Mouse (Mus musculus) neural tube, embryonic 14.5 days (tissue): ENCODE results near the gene Krt23. TPM values are rescaled to one million over a fixed set of nuclear protein-coding genes. Genes with fewer than 3 reads are reported as not detected.

Source experiments
- ATAC-seq: fragments of 200-750 bp; cut with Nextera tagmentation; 2 replicates; pipeline ENCODE4 v1.8.0; 2017; ENCODE audit warnings: low read depth, mild to moderate bottlenecking, moderate TSS enrichment, moderate library complexity
- H3K27ac ChIP-seq: fragments of 300-500 bp; sonication (generic); 2 replicates; pipeline ENCODE4 v1.5.1; 2014; ENCODE audit warnings: low read depth, mild to moderate bottlenecking, control low read depth, low read length, moderate library complexity, mixed read lengths
- H3K27me3 ChIP-seq: fragments of 300-500 bp; sonication (generic); 2 replicates; pipeline ENCODE4 v1.6.1; 2014; ENCODE audit warnings: low read length; ENCODE audit not compliant: control insufficient read depth, insufficient read depth
- H3K36me3 ChIP-seq: fragments of 300-500 bp; sonication (generic); 2 replicates; pipeline ENCODE4 v1.6.1; 2014; ENCODE audit warnings: low read length, mixed read lengths; ENCODE audit not compliant: control insufficient read depth, insufficient read depth
- H3K4me1 ChIP-seq: fragments of 300-500 bp; sonication (generic); 2 replicates; pipeline ENCODE4 v1.6.1; 2014; ENCODE audit warnings: low read length; ENCODE audit not compliant: control insufficient read depth, insufficient read depth
- H3K4me2 ChIP-seq: fragments of 300-500 bp; sonication (generic); 2 replicates; pipeline ENCODE4 v1.6.1; 2014; ENCODE audit warnings: mild to moderate bottlenecking, low read depth, low read length, control low read depth
- H3K4me3 ChIP-seq: fragments of 300-500 bp; sonication (generic); 2 replicates; pipeline ENCODE4 v1.5.1; 2014; ENCODE audit warnings: low read depth, low read length, control low read depth, mixed read lengths
- H3K9ac ChIP-seq: fragments of 300-500 bp; sonication (generic); replicated peaks from 2 replicates; pipeline ENCODE4 v1.6.1; 2014; ENCODE audit warnings: low read depth, mild to moderate bottlenecking, control low read depth, low read length, mixed read lengths
- H3K9me3 ChIP-seq: fragments of 300-500 bp; sonication (generic); 2 replicates; pipeline ENCODE4 v1.6.1; 2016; ENCODE audit warnings: low read length; ENCODE audit not compliant: control insufficient read depth
- WGBS: fragments of 180-500 bp; shearing (Covaris S2); extraction: QIAGEN DNeasy Blood & Tissue Kit; methylation state at CpG from one replicate; pipeline ENCODE4 v1.1.7; 2014; 5-methylcytosine and 5-hydroxymethylcytosine counted together
- polyA plus RNA-seq: library from polyadenylated mRNA; unstranded; fragments of >200 nt; fragmentation: Nextera tagmentation; extraction: Ambion mirVana; gene quantifications from 2 replicates; pipeline ENCODE4 v1.2.1, GENCODE M21; 2014

Gene Krt23
- polyA plus RNA-seq, result 0.22 TPM in 1 of 2 replicates, not detected in the other

DNA sequence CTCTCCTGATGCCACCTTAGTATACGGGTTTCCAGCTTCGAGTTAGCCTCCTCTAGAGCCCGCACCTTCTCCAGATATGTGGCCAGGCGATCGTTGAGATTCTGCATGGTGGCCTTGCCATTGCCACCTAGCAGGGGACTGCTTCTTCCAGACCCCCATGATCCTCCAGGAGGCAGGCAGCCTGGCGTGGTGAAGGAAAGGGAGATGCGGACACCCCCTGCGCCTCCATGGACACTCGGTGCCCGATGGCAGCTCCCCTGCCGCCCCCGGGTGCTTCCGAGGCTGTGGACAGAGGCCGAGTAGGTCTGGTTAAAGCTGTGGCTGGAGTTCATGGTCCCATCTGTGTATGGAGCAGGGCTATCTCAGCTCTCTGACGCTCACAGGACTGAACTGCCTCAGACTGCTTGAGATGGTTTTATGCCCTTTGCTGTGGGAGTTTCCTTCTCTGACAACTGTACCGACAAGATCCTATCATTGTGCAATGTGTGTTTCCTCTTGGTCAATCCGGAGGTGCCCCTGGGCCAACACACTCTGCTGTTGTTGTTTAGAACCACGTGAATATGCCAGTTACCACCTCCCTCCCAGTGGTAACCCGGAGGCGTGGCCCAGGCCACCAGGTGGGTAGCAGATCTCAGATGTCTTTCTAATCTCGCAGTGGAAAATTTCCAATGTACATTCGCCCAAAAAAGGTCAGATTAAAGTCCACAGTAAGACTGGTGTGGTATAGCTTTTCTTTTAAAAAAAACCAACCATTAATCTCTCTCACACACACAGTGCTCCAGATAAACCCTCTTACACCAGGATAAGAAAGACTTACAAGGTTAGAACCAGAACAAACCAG is at the start of gene Krt23:
Gene Krt23, minus strand, starts transcription at position 405 of the 841 bp plus-strand sequence.
- no peak within 1 kb of the TSS for H3K9ac ChIP-seq
- no peak within 1 kb of the TSS for H3K4me2 ChIP-seq
- no peak for ATAC-seq
- H3K9me3 ChIP-seq, result no peaks in the 10 kb centered on the region
- H3K4me3 ChIP-seq, result no peak within 1 kb of the TSS
- WGBS, result 84% methylated on average over 22 of the region's 22 CpGs
- no peaks in the 10 kb centered on the region for H3K36me3 ChIP-seq
- no peak within 1 kb of the TSS for H3K27ac ChIP-seq
- H3K27me3 ChIP-seq, result no peaks in the 10 kb centered on the region
- H3K4me1 ChIP-seq, result no peaks in the 10 kb centered on the region

GRCm38 (mm10) chr11:99539721-99540120 is 46.8 kb upstream of the Krt23 start:
- H3K27me3 ChIP-seq, result no peaks in the 10 kb centered on the region
- no peak overlapping the region for H3K9ac ChIP-seq
- no peak for ATAC-seq
- no peak overlapping the region for H3K4me3 ChIP-seq
- no peak overlapping the region for H3K27ac ChIP-seq
- no peaks in the 10 kb centered on the region for H3K36me3 ChIP-seq
- no peak overlapping the region for H3K4me2 ChIP-seq
- H3K9me3 ChIP-seq, result no peaks in the 10 kb centered on the region
- H3K4me1 ChIP-seq, result no peaks in the 10 kb centered on the region
- WGBS, result 57% methylated on average over 9 of the region's 9 CpGs

- no peak within 1 kb of the TSS for H3K4me2 ChIP-seq
- H3K9me3 ChIP-seq, result no peaks in the 10 kb centered on the region
- no peaks in the 10 kb centered on the region for H3K27me3 ChIP-seq
- no peak within 1 kb of the TSS for H3K9ac ChIP-seq
- ATAC-seq, result no peak
- H3K4me1 ChIP-seq, result no peaks in the 10 kb centered on the region
- H3K36me3 ChIP-seq, result no peaks in the 10 kb centered on the region
- no peak within 1 kb of the TSS for H3K27ac ChIP-seq
- 77% methylated on average over 13 of the region's 13 CpGs for WGBS
- H3K4me3 ChIP-seq, result no peak within 1 kb of the TSS
These were observed 28.4 kb upstream of the Krt23 start, which contains the start of gene Krt39 for GRCm38 (mm10) chr11:99521288-99521860. Krt39 (minus strand) TSS chr11:99521338.

GRCm38 (mm10) chr11:99514098-99514497 is 21.2 kb upstream of the Krt23 start:
- 91% methylated on average over 8 of the region's 8 CpGs for WGBS
- no peak overlapping the region for H3K4me2 ChIP-seq
- no peak overlapping the region for H3K9ac ChIP-seq
- H3K4me3 ChIP-seq, result no peak overlapping the region
- no peaks in the 10 kb centered on the region for H3K36me3 ChIP-seq
- H3K4me1 ChIP-seq, result no peaks in the 10 kb centered on the region
- H3K27me3 ChIP-seq, result no peaks in the 10 kb centered on the region
- no peaks in the 10 kb centered on the region for H3K9me3 ChIP-seq
- ATAC-seq, result no peak
- no peak overlapping the region for H3K27ac ChIP-seq

DNA sequence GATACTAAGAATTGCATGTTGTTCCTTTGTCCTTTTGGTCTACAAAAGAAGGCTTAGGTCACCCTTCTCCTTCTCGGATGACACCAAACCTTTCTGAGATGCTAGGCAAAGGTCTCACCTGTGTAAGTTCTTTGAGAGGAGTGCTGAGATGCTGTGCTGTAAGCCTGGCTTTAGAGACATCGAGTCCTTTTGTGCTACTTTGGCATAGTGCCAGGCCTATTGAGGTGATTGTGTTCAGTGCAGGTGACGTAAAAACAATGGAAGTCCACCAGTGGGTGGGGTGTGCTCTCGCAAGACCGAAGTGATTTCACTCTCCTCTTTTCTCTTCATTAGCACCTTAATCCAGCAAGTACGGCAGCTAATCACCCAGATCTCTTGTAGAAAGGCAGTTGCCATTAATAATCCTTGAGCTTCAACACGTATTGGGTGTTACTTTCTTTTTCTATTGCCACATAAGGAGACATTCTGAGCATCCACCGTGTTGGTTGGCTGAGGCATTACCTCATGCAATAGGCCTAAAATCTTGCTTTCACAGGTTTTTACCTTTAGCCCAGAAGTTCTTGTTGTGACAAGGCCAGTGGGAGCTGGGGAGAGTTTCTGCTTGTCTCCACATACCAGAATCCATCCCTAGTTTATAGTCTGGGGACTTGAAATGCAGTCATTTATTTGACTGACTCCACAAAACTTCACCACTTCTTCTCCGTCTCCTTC is 7.3 kb upstream of the Krt23 start:
- no peaks in the 10 kb centered on the region for H3K27me3 ChIP-seq
- no peak overlapping the region for H3K27ac ChIP-seq
- 88% methylated on average over 9 of the region's 9 CpGs for WGBS
- H3K4me3 ChIP-seq, result no peak overlapping the region
- H3K9ac ChIP-seq, result no peak overlapping the region
- no peaks in the 10 kb centered on the region for H3K36me3 ChIP-seq
- no peak overlapping the region for H3K4me2 ChIP-seq
- H3K4me1 ChIP-seq, result peaks cover 3% of the 10 kb centered on the region; the same call in 1 of the 2 replicates
- H3K9me3 ChIP-seq, result no peaks in the 10 kb centered on the region
- no peak for ATAC-seq

DNA sequence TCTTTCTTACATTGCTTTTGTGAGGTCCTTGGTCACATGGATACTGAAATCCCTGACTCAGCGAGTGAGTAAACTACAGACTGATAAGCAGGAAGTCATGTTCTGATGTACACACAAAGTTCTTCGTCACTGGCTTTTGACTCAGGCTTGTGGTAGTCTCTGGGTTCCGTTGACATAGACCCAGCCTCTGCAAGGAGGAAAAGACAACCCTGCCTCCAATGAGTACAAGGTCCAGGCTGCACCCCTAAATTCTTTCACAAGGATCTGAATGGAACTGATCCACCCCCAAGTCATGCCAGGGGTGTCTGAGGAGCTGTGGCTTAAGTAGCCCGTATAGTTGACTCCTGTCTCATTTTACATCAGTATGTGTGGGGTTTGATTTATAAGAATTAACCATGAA is 3.5 kb upstream of the Krt23 start:
- Histone ChIP-seq H3K4me3 (no peak overlapping the region), H3K9ac (no peak overlapping the region), H3K36me3 (no peaks in the 10 kb centered on the region), H3K4me1 (peaks cover under 1% of the 10 kb centered on the region; the same call in 1 of the 2 replicates), H3K4me2 (no peak overlapping the region), H3K27ac (no peak overlapping the region), H3K9me3 (no peaks in the 10 kb centered on the region), H3K27me3 (no peaks in the 10 kb centered on the region)
- ATAC-seq, result no peak
- 91% methylated on average over 4 of the region's 4 CpGs for WGBS

GRCm38 (mm10) chr11:99494741-99495140 is 1.8 kb upstream of the Krt23 start:
- WGBS, result 91% methylated on average over 4 of the region's 4 CpGs
- no peaks in the 10 kb centered on the region for H3K27me3 ChIP-seq
- H3K36me3 ChIP-seq, result no peaks in the 10 kb centered on the region
- H3K4me3 ChIP-seq, result no peak overlapping the region
- no peak overlapping the region for H3K27ac ChIP-seq
- no peak for ATAC-seq
- H3K9ac ChIP-seq, result no peak overlapping the region
- no peak overlapping the region for H3K4me2 ChIP-seq
- no peaks in the 10 kb centered on the region for H3K9me3 ChIP-seq
- H3K4me1 ChIP-seq, result no peaks in the 10 kb centered on the region

GRCm38 (mm10) chr11:99493574-99493850 is 575 bp upstream of the Krt23 start:
- no peak overlapping the region for H3K4me3 ChIP-seq
- no peak for ATAC-seq
- no peak overlapping the region for H3K27ac ChIP-seq
- H3K36me3 ChIP-seq, result no peaks in the 10 kb centered on the region
- H3K4me2 ChIP-seq, result no peak overlapping the region
- H3K27me3 ChIP-seq, result no peaks in the 10 kb centered on the region
- H3K9me3 ChIP-seq, result no peaks in the 10 kb centered on the region
- H3K9ac ChIP-seq, result no peak overlapping the region
- H3K4me1 ChIP-seq, result no peaks in the 10 kb centered on the region
- 28% methylated on average over 5 of the region's 5 CpGs for WGBS

DNA sequence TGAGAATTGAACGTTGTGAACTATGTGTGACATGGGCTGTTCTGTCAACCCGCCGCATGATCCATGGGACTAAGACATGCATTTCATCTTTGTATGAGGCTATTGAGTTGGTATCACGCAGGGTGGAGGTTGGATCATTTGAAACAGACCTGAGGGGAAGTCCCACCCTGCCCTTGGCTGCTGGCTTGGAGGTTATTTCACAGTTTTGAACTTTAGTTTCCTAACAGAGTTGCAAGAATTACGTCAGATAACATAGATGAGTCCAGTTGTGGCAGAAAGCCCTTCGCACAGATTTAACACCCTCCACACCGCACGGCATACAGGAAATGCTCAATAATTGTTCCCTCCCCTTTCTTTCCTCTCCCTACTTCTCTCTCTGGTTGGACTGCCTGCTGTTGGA is 1.9 kb downstream of the Krt23 start:
- Histone ChIP-seq H3K27me3 (no peaks in the 10 kb centered on the region), H3K9me3 (no peaks in the 10 kb centered on the region), H3K4me3 (no peak overlapping the region), H3K9ac (no peak overlapping the region), H3K4me2 (no peak overlapping the region), H3K27ac (no peak overlapping the region), H3K36me3 (no peaks in the 10 kb centered on the region), H3K4me1 (no peaks in the 10 kb centered on the region)
- no peak for ATAC-seq
- WGBS, result 88% methylated on average over 8 of the region's 8 CpGs
